Mouse (Mus musculus) intestine, embryonic 16.5 days (tissue): ENCODE results near the gene Ncoa3. TPM values are rescaled to one million over a fixed set of nuclear protein-coding genes. Genes with fewer than 3 reads are reported as not detected.

Experiments
- ATAC-seq: fragments of 200-750 bp; cut with Nextera tagmentation; 2 replicates; pipeline ENCODE4 v1.8.0; 2017; ENCODE audit warnings: moderate TSS enrichment, moderate library complexity
- H3K27ac ChIP-seq: fragments of 300-500 bp; sonication (generic); 2 replicates; pipeline ENCODE4 v1.5.1; 2014; ENCODE audit warnings: mild to moderate bottlenecking, low read length
- H3K27me3 ChIP-seq: fragments of 300-500 bp; sonication (generic); replicated peaks from 2 replicates; pipeline ENCODE4 v1.6.1; 2014; ENCODE audit warnings: low read length, control low read depth, mixed read lengths; ENCODE audit not compliant: control insufficient read depth, insufficient read depth
- H3K36me3 ChIP-seq: fragments of 300-500 bp; sonication (generic); 2 replicates; pipeline ENCODE4 v1.6.1; 2014; ENCODE audit warnings: low read length, control low read depth; ENCODE audit not compliant: control insufficient read depth, insufficient read depth
- H3K4me1 ChIP-seq: fragments of 300-500 bp; sonication (generic); 2 replicates; pipeline ENCODE4 v1.6.1; 2014; ENCODE audit warnings: low read length, control low read depth, mixed read lengths; ENCODE audit not compliant: control insufficient read depth, insufficient read depth
- H3K4me2 ChIP-seq: fragments of 300-500 bp; sonication (generic); 2 replicates; pipeline ENCODE4 v1.6.1; 2014; ENCODE audit warnings: low read depth, low read length, control low read depth
- H3K4me3 ChIP-seq: fragments of 300-500 bp; sonication (generic); 2 replicates; pipeline ENCODE4 v1.5.1; 2014; ENCODE audit warnings: mild to moderate bottlenecking, low read length
- H3K9ac ChIP-seq: fragments of 300-500 bp; sonication (generic); 2 replicates; pipeline ENCODE4 v1.6.1; 2014; ENCODE audit warnings: low read depth, low read length
- H3K9me3 ChIP-seq: fragments of 300-500 bp; sonication (generic); 2 replicates; pipeline ENCODE4 v1.6.1; 2016; ENCODE audit warnings: low read length, control low read depth; ENCODE audit not compliant: control insufficient read depth
- WGBS: fragments of 180-500 bp; shearing (Covaris S2); extraction: QIAGEN DNeasy Blood & Tissue Kit; methylation state at CpG from one replicate; pipeline ENCODE4 v1.1.7; 2014; 5-methylcytosine and 5-hydroxymethylcytosine counted together
- polyA plus RNA-seq: library from polyadenylated mRNA; unstranded; fragments of >200 nt; fragmentation: Nextera tagmentation; extraction: Ambion mirVana; gene quantifications from 2 replicates; pipeline ENCODE4 v1.2.1, GENCODE M21; 2015

Gene Ncoa3
- polyA plus RNA-seq, 1 experiment from 2014 or later = 8.7 TPM

GRCm38 (mm10) chr2:166051966-166052365 is 59.5 kb downstream of the Ncoa3 start:
- ATAC-seq = no peak
- no peak overlapping the region for H3K4me2 ChIP-seq
- H3K27me3 ChIP-seq = no peaks in the 10 kb centered on the region
- H3K27ac ChIP-seq = no peak overlapping the region
- H3K36me3 ChIP-seq = peaks cover 7% of the 10 kb centered on the region; the same call in 1 of the 2 replicates
- no peaks in the 10 kb centered on the region for H3K9me3 ChIP-seq
- H3K4me1 ChIP-seq = no peaks in the 10 kb centered on the region
- WGBS = 90% methylated on average over 7 of the region's 7 CpGs
- H3K9ac ChIP-seq = no peak overlapping the region
- H3K4me3 ChIP-seq = no peak overlapping the region

DNA sequence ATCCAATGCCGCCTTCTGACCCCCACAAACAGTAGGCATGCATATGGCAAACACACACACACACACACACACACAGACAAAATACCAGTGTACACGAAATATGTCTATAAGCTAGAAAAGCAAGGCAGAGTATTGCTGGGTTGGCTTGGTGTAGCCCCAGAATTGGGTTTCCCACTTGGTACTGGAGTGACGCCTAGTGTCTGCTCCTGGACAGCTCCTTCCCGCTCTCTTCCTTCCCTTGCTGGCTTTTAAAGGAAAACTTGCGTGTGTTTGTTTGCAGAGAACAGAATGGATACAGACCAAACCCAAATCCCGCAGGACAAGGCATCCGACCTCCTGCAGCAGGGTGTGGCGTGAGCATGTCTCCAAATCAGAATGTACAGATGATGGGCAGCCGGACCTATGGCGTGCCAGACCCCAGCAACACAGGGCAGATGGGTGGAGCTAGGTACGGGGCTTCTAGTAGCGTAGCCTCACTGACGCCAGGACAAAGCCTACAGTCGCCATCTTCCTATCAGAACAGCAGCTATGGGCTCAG is 61.6 kb downstream of the Ncoa3 start:
- Histone ChIP-seq H3K9ac (no peak overlapping the region), H3K36me3 (peaks cover 8% of the 10 kb centered on the region), H3K27me3 (no peaks in the 10 kb centered on the region), H3K4me2 (no peak overlapping the region), H3K9me3 (no peaks in the 10 kb centered on the region), H3K4me1 (no peaks in the 10 kb centered on the region), H3K4me3 (no peak overlapping the region), H3K27ac (no peak overlapping the region)
- 93% methylated on average over 14 of the region's 14 CpGs for WGBS
- no peak for ATAC-seq

DNA sequence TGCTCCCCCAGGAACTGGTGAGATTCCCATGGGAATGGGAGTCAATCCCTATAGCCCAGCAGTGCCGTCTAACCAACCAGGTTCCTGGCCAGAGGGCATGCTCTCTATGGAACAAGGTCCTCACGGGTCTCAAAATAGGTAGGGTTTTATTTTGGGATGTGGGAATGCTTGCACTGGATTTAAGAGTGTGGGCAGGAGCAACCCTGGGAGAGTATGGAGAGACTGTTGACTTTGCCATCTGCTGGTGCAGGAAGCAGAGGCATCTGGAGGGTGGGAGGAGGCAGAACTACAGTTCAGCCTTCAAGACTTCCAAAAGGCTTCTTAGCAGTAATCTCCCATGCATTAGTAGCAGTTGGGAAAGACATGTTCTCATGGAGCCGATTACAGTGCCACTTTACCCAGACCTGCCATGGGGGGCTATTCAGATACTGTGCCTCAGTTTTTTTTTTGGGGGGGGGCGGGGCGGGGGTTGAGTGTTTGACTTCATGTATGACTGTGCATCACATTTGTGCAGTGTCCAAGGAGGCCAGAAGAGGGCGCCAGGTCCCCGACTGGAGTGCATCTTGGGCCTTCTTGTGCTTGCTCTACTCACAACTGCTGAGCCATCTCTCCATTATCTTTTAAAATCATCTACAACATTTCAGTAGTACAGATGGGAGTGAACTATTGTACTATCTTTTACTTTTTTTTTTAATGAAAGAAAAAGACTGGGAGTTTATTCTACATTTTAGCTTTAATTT is 67.4 kb downstream of the Ncoa3 start:
- Histone ChIP-seq H3K36me3 (peaks cover 17% of the 10 kb centered on the region), H3K4me2 (no peak overlapping the region), H3K9me3 (no peaks in the 10 kb centered on the region), H3K9ac (no peak overlapping the region), H3K4me1 (no peaks in the 10 kb centered on the region), H3K27me3 (no peaks in the 10 kb centered on the region), H3K4me3 (no peak overlapping the region), H3K27ac (no peak overlapping the region)
- WGBS = 85% methylated on average over 7 of the region's 7 CpGs
- ATAC-seq = no peak

- H3K27me3 ChIP-seq = no peaks in the 10 kb centered on the region
- H3K4me1 ChIP-seq = no peaks in the 10 kb centered on the region
- H3K9me3 ChIP-seq = no peaks in the 10 kb centered on the region
- no peak for ATAC-seq
- peaks cover 12% of the 10 kb centered on the region for H3K36me3 ChIP-seq
- no peak overlapping the region for H3K9ac ChIP-seq
- no peak overlapping the region for H3K4me3 ChIP-seq
- peak overlapping the region; percentile 28; the same call in 1 of the 2 replicates for H3K27ac ChIP-seq
- WGBS = 69% methylated on average over 1 of the region's 1 CpGs
- H3K4me2 ChIP-seq = no peak overlapping the region
These were observed 69.6 kb downstream of the Ncoa3 start for GRCm38 (mm10) chr2:166062008-166062407.

- H3K4me3 ChIP-seq = no peak overlapping the region
- WGBS = 85% methylated on average over 8 of the region's 8 CpGs
- H3K36me3 ChIP-seq = peaks cover 12% of the 10 kb centered on the region
- H3K27ac ChIP-seq = peak overlapping the region; percentile 28
- no peaks in the 10 kb centered on the region for H3K9me3 ChIP-seq
- ATAC-seq = no peak
- H3K9ac ChIP-seq = no peak overlapping the region
- no peaks in the 10 kb centered on the region for H3K27me3 ChIP-seq
- no peak overlapping the region for H3K4me2 ChIP-seq
- no peaks in the 10 kb centered on the region for H3K4me1 ChIP-seq
These were observed 70.0 kb downstream of the Ncoa3 start for GRCm38 (mm10) chr2:166062431-166062830.

- 81% methylated on average over 4 of the region's 4 CpGs for WGBS
- ATAC-seq = no peak
- no peaks in the 10 kb centered on the region for H3K27me3 ChIP-seq
- no peak overlapping the region for H3K9ac ChIP-seq
- H3K9me3 ChIP-seq = no peaks in the 10 kb centered on the region
- H3K36me3 ChIP-seq = peaks cover 8% of the 10 kb centered on the region; the same call in 1 of the 2 replicates
- H3K4me1 ChIP-seq = no peaks in the 10 kb centered on the region
- no peak overlapping the region for H3K27ac ChIP-seq
- H3K4me3 ChIP-seq = no peak overlapping the region
- H3K4me2 ChIP-seq = no peak overlapping the region
These were observed 74.0 kb downstream of the Ncoa3 start for GRCm38 (mm10) chr2:166066434-166066833.

DNA sequence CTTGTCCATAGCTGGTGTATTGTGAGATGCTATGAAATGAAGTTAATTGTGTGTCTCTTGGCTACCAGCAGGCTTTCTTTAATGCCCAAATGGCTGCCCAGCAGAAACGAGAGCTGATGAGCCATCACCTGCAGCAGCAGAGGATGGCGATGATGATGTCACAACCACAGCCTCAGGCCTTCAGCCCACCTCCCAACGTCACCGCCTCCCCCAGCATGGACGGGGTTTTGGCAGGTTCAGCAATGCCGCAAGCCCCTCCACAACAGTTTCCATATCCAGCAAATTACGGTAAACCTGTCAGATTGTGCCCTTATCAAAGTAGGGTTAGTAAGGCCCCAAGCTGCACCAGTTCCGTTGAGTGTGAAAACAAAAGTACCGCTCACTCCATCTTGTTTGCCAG is 75.8 kb downstream of the Ncoa3 start:
- no peak for ATAC-seq
- H3K9me3 ChIP-seq = no peaks in the 10 kb centered on the region
- no peaks in the 10 kb centered on the region for H3K4me1 ChIP-seq
- no peaks in the 10 kb centered on the region for H3K27me3 ChIP-seq
- no peak overlapping the region for H3K9ac ChIP-seq
- H3K36me3 ChIP-seq = peaks cover 8% of the 10 kb centered on the region; the same call in 1 of the 2 replicates
- no peak overlapping the region for H3K4me2 ChIP-seq
- no peak overlapping the region for H3K27ac ChIP-seq
- H3K4me3 ChIP-seq = no peak overlapping the region
- 86% methylated on average over 9 of the region's 9 CpGs for WGBS

DNA sequence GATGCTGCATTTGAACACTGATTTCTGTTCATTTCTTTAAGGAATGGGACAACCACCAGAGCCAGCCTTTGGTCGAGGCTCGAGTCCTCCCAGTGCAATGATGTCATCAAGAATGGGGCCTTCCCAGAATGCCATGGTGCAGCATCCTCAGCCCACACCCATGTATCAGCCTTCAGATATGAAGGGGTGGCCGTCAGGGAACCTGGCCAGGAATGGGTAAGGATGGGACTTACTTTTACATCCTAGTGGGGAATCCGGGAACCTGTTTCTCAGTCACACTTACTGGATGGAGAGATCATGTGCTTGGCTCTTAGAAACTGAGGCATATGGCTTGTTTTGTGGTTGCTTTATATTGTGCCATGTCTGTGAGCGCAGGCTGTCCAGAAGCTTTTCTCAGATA is 76.7 kb downstream of the Ncoa3 start:
- H3K4me1 ChIP-seq = no peaks in the 10 kb centered on the region; the same call in 1 of the 2 replicates
- no peak overlapping the region for H3K4me3 ChIP-seq
- H3K36me3 ChIP-seq = peaks cover 8% of the 10 kb centered on the region
- ATAC-seq = no peak
- no peak overlapping the region for H3K9ac ChIP-seq
- no peak overlapping the region for H3K27ac ChIP-seq
- no peaks in the 10 kb centered on the region for H3K27me3 ChIP-seq
- no peaks in the 10 kb centered on the region for H3K9me3 ChIP-seq
- 79% methylated on average over 5 of the region's 5 CpGs for WGBS
- H3K4me2 ChIP-seq = no peak overlapping the region

GRCm38 (mm10) chr2:166069738-166070137 is 77.3 kb downstream of the Ncoa3 start:
- no peak overlapping the region for H3K4me2 ChIP-seq
- no peak overlapping the region for H3K9ac ChIP-seq
- no peak overlapping the region for H3K27ac ChIP-seq
- peaks cover 8% of the 10 kb centered on the region for H3K36me3 ChIP-seq
- no peaks in the 10 kb centered on the region for H3K9me3 ChIP-seq
- H3K27me3 ChIP-seq = no peaks in the 10 kb centered on the region
- no peak overlapping the region for H3K4me3 ChIP-seq
- 89% methylated on average over 7 of the region's 7 CpGs for WGBS
- H3K4me1 ChIP-seq = peaks cover 5% of the 10 kb centered on the region
- ATAC-seq = no peak
